Mouse (Mus musculus): ENCODE measurements at regions not wholly inside any gene's neighbourhood (a gene's known extent, or its start where the extent isn't known, plus 50 kb on each side); places are given as distances from the start of the nearest gene placed in this dataset.

- H3K36me3 ChIP-seq, result no peaks in the 10 kb centered on the region
- ATAC-seq (ENCODE audit: insufficient number of reproducible peaks, low FRiP score, low TSS enrichment, low read depth), result no peak
- no peak overlapping the region for H3K4me2 ChIP-seq (replicated peaks)
- no peaks in the 10 kb centered on the region for H3K4me1 ChIP-seq
- H3K9ac ChIP-seq, result no peak overlapping the region
- WGBS, result 64% methylated on average over 1 of the region's 1 CpGs
- no peaks in the 10 kb centered on the region for H3K9me3 ChIP-seq (replicated peaks)
- H3K27me3 ChIP-seq, result no peaks in the 10 kb centered on the region
- no peak overlapping the region for H3K4me3 ChIP-seq (replicated peaks)
- H3K27ac ChIP-seq (replicated peaks), result no peak overlapping the region
Observed at GRCm38 (mm10) chr11:19369152-19369551, 350.4 kb upstream of the Meis1 start.

- no peaks in the 10 kb centered on the region for H3K36me3 ChIP-seq
- WGBS, result 52% methylated on average over 5 of the region's 5 CpGs
- no peak overlapping the region for H3K27ac ChIP-seq (replicated peaks)
- H3K4me2 ChIP-seq (replicated peaks), result no peak overlapping the region
- no peaks in the 10 kb centered on the region for H3K4me1 ChIP-seq
- no peaks in the 10 kb centered on the region for H3K9me3 ChIP-seq (replicated peaks)
- no peak overlapping the region for H3K9ac ChIP-seq
- no peak for ATAC-seq (ENCODE audit: insufficient number of reproducible peaks, low FRiP score, low TSS enrichment, low read depth)
- no peaks in the 10 kb centered on the region for H3K27me3 ChIP-seq
- H3K4me3 ChIP-seq (replicated peaks), result no peak overlapping the region
Observed at GRCm38 (mm10) chr11:19373476-19373875, 354.7 kb upstream of the Meis1 start.

GRCm38 (mm10) chr11:19380935-19381334 lies 362.1 kb upstream of the Meis1 start:
- no peaks in the 10 kb centered on the region for H3K36me3 ChIP-seq
- no peak overlapping the region for H3K9ac ChIP-seq
- ATAC-seq (ENCODE audit: insufficient number of reproducible peaks, low FRiP score, low TSS enrichment, low read depth), result no peak
- no peaks in the 10 kb centered on the region for H3K27me3 ChIP-seq
- H3K4me2 ChIP-seq (replicated peaks), result no peak overlapping the region
- H3K27ac ChIP-seq (replicated peaks), result no peak overlapping the region
- WGBS, result 45% methylated on average over 2 of the region's 2 CpGs
- no peaks in the 10 kb centered on the region for H3K4me1 ChIP-seq
- H3K9me3 ChIP-seq (replicated peaks), result no peaks in the 10 kb centered on the region
- H3K4me3 ChIP-seq (replicated peaks), result no peak overlapping the region

DNA sequence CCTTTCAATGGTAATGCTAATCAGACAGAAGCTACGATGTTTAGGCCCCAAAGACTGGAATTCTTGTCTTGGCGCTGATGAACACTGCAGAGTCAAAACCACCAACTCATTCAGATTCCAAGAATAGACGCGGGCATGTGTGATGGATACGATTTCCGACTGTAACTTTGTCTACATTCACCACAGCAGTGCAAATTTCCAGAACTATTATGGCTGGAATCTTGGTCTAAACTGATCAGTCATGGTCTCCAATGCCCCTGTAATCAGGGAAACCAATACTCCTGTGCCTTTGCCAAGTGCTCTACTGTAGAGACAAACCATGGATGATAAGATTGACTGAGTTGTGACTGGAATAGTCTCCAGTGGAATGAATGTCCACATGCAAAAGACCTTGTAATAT lies 370.4 kb upstream of the Meis1 start:
- no peak for ATAC-seq (ENCODE audit: insufficient number of reproducible peaks, low FRiP score, low TSS enrichment, low read depth)
- 60% methylated on average over 6 of the region's 6 CpGs for WGBS

DNA sequence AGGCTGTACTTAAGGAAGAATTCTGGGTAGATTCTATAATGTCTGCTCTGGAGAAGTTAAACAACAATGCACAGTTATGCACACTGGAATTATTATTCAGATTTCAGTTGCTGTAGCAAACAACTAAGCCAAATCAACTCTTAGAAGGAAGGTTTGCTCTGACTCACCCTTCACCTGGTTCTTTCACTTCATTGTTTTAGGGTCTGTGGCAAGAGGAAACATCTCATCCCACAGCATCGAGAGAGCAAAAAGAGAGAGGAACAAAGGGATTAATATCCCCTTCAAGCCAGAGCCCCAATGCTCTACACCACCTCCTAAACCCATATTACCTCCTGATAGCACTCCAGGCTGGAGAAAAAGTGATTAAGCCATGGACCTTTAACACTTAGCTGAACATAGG lies 373.4 kb upstream of the Meis1 start:
- Histone ChIP-seq H3K4me1 (no peaks in the 10 kb centered on the region), H3K36me3 (no peaks in the 10 kb centered on the region), H3K4me3 (replicated peaks) (no peak overlapping the region), H3K4me2 (replicated peaks) (no peak overlapping the region), H3K27ac (replicated peaks) (no peak overlapping the region), H3K9ac (no peak overlapping the region), H3K27me3 (no peaks in the 10 kb centered on the region), H3K9me3 (replicated peaks) (no peaks in the 10 kb centered on the region)
- no peak for ATAC-seq (ENCODE audit: insufficient number of reproducible peaks, low FRiP score, low TSS enrichment, low read depth)
- 75% methylated on average over 1 of the region's 1 CpGs for WGBS

More for the DNA sequence above, 370.4 kb upstream of the Meis1 start:
- no peak overlapping the region for H3K9ac ChIP-seq
- no peaks in the 10 kb centered on the region for H3K4me1 ChIP-seq
- H3K27ac ChIP-seq (replicated peaks), result no peak overlapping the region
- no peaks in the 10 kb centered on the region for H3K9me3 ChIP-seq (replicated peaks)
- H3K4me2 ChIP-seq (replicated peaks), result no peak overlapping the region
- no peaks in the 10 kb centered on the region for H3K27me3 ChIP-seq
- H3K4me3 ChIP-seq (replicated peaks), result no peak overlapping the region
- no peaks in the 10 kb centered on the region for H3K36me3 ChIP-seq

DNA sequence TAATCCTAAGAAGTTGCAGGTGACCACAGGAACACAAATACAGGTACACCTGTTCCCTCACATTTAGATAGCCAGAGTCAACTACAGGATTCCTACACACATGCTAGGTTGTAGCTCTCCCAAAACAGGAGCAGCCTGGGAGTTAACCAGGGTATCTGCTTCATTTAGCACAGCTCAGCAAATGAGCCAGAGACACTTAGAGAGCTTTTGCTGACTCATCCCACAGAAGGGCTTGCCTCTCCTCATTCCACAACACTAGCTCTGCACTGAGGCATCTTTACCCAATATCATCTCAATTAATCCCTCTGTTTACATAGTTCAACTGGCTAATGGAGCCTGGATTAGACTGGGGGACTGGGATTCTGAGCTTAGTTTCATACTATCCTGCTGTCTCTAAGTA lies 375.6 kb upstream of the Meis1 start:
- no peaks in the 10 kb centered on the region for H3K9me3 ChIP-seq (replicated peaks)
- H3K4me2 ChIP-seq (replicated peaks), result no peak overlapping the region
- no peaks in the 10 kb centered on the region for H3K36me3 ChIP-seq
- H3K9ac ChIP-seq, result no peak overlapping the region
- no peak for ATAC-seq (ENCODE audit: insufficient number of reproducible peaks, low FRiP score, low TSS enrichment, low read depth)
- no peak overlapping the region for H3K27ac ChIP-seq (replicated peaks)
- no peaks in the 10 kb centered on the region for H3K27me3 ChIP-seq
- no peaks in the 10 kb centered on the region for H3K4me1 ChIP-seq
- H3K4me3 ChIP-seq (replicated peaks), result no peak overlapping the region

- no peaks in the 10 kb centered on the region for H3K4me1 ChIP-seq
- no peaks in the 10 kb centered on the region for H3K36me3 ChIP-seq
- no peak for ATAC-seq (ENCODE audit: insufficient number of reproducible peaks, low FRiP score, low TSS enrichment, low read depth)
- H3K27me3 ChIP-seq, result no peaks in the 10 kb centered on the region
- no peak overlapping the region for H3K9ac ChIP-seq
- H3K4me2 ChIP-seq (replicated peaks), result no peak overlapping the region
- 83% methylated on average over 7 of the region's 7 CpGs for WGBS
- H3K9me3 ChIP-seq (replicated peaks), result no peaks in the 10 kb centered on the region
- no peak overlapping the region for H3K4me3 ChIP-seq (replicated peaks)
- no peak overlapping the region for H3K27ac ChIP-seq (replicated peaks)
Observed at GRCm38 (mm10) chr11:19400396-19400795, 381.6 kb upstream of the Meis1 start.

- H3K4me3 ChIP-seq (replicated peaks), result no peak overlapping the region
- H3K27ac ChIP-seq (replicated peaks), result no peak overlapping the region
- H3K36me3 ChIP-seq, result no peaks in the 10 kb centered on the region
- peaks cover 16% of the 10 kb centered on the region for H3K4me1 ChIP-seq
- H3K9ac ChIP-seq, result no peak overlapping the region
- WGBS, result 81% methylated on average over 2 of the region's 2 CpGs
- H3K27me3 ChIP-seq, result no peaks in the 10 kb centered on the region
- no peak overlapping the region for H3K4me2 ChIP-seq (replicated peaks)
- ATAC-seq (ENCODE audit: insufficient number of reproducible peaks, low FRiP score, low TSS enrichment, low read depth), result no peak
- no peaks in the 10 kb centered on the region for H3K9me3 ChIP-seq (replicated peaks)
Observed at GRCm38 (mm10) chr11:19420143-19420542, 401.4 kb upstream of the Meis1 start.

- Histone ChIP-seq H3K27ac (replicated peaks) (peak overlapping the region; percentile 56), H3K9me3 (replicated peaks) (no peaks in the 10 kb centered on the region), H3K4me2 (replicated peaks) (peak overlapping the region; percentile 38; the same call in 1 of the 2 replicates), H3K4me3 (replicated peaks) (no peak overlapping the region), H3K27me3 (no peaks in the 10 kb centered on the region), H3K4me1 (peaks cover 16% of the 10 kb centered on the region), H3K9ac (no peak overlapping the region), H3K36me3 (no peaks in the 10 kb centered on the region)
- no peak for ATAC-seq (ENCODE audit: insufficient number of reproducible peaks, low FRiP score, low TSS enrichment, low read depth)
Observed at GRCm38 (mm10) chr11:19423268-19423667, 404.5 kb upstream of the Meis1 start.

DNA sequence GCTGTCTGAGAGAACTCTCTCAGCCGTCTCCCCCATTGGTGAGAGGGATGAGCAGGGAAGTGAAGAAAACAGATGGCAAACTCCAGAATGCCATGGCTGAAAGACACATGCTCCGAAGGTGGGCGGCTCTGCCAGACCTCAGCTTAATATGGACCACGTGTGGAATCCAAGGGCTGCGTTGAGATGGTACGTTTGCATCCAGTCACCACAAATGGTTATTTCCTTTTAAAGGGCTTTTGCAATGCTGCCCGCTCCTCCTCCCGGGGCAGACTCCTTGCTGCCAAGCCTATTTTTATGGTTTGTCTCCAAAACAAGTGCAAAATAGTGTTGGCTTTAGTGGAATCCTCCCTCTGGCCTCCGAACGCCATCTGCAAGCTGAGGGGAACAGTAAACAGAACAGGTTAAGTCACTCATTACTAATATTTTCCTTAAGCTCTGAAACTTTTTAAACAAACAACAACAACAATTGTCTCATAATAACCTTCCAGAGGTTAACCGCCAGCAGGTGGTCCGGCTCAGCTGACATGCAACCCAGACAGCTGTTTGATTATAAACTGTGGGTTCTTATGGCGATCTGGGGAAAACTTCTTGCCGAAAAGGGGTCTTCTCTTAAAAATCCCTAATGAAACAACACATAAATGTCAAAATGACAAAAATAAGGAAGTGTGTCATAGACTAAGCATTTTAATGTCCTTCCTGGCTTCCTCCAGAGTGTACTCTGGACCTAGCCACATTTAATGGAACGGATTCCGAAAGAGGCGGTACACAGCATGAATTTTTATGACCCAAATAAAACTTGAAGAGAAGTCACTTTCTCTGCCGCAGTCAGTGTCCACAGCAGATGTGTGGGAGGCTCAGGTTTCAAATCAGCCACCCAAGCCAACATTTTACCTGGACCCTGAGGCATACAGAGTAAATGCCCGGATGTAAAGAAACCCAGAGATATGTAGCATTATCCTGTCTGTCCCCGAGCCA lies 405.3 kb upstream of the Meis1 start:
- WGBS, result 25% methylated on average over 20 of the region's 20 CpGs
- H3K27me3 ChIP-seq, result no peaks in the 10 kb centered on the region
- H3K36me3 ChIP-seq, result no peaks in the 10 kb centered on the region
- H3K9me3 ChIP-seq (replicated peaks), result no peaks in the 10 kb centered on the region
- ATAC-seq (ENCODE audit: insufficient number of reproducible peaks, low FRiP score, low TSS enrichment, low read depth), result peak; percentile 84
- H3K4me2 ChIP-seq (replicated peaks), result peak overlapping the region; percentile 38
- peaks cover 16% of the 10 kb centered on the region for H3K4me1 ChIP-seq
- no peak overlapping the region for H3K9ac ChIP-seq
- H3K27ac ChIP-seq (replicated peaks), result peak overlapping the region; percentile 56
- H3K4me3 ChIP-seq (replicated peaks), result 0 out of 2 replicates have a peak overlapping the region, but pooled peaks have one; percentile 2

DNA sequence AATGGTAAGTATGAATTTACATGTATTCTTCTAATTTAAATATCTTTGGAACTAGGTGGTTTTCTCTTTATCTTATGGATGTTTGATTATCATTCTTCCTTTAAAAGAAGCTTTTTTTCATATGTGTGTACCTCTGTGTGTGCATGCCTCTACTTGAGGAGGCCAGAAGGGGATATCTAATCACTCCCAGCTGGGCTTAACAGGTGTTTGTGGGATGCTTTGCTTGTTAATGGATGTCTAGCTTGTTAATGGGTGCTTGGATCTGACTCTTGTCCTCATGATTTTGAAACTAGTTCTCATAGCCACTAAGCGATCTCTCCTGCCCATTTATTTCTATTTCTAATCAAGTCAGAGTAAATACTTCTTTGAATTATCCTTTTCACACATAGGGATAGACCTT lies 408.8 kb upstream of the Meis1 start:
- Histone ChIP-seq H3K4me3 (replicated peaks) (no peak overlapping the region), H3K9ac (no peak overlapping the region), H3K4me1 (peaks cover 16% of the 10 kb centered on the region), H3K9me3 (replicated peaks) (no peaks in the 10 kb centered on the region), H3K27me3 (no peaks in the 10 kb centered on the region), H3K36me3 (no peaks in the 10 kb centered on the region), H3K27ac (replicated peaks) (no peak overlapping the region), H3K4me2 (replicated peaks) (no peak overlapping the region)
- WGBS, result 81% methylated on average over 1 of the region's 1 CpGs
- ATAC-seq (ENCODE audit: insufficient number of reproducible peaks, low FRiP score, low TSS enrichment, low read depth), result no peak
